Mouse (Mus musculus): ENCODE measurements around the gene Stam2.

The Stam2 gene

DNA sequence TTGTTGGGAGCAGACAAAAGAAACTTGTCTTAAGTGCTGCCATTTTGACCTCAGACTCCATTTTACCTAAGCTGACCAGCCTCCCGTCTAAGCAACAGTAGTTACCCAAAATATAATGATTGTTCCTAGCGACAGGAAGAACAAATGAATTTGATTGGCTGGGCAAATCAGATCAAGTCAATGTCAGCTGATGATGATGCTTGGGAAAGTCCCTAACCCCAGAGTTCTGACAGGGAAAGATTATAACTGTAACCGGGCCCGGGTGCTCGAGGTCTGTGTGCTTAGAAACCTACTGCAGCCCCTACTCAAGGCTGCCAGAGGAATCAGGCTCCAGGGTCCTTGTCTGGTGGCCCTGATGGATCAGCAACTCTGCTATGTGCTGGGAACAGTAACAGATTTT, 10.1 kb downstream of the Stam2 start:
- no peak for ATAC-seq (ENCODE audit: insufficient number of reproducible peaks, low FRiP score, low TSS enrichment)

DNA sequence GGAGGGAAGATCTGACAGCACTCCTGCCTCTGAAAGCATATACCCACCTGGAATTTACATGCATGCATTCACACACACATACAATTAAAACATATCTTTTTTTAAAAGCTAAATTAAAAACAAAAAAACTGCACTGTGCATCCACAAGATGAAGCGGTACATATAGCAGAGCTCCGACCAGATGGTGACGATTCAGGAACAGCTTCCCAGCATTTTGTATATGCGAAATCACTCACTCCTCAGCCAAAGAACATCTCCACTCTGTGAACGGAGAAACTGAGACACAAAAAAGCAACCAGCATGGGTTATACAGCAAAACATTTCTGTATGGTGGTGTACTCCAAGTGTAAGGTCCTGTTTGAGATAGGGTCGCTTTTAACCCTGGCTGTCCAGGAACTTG, 11.2 kb downstream of the Stam2 start:
- ATAC-seq (ENCODE audit: insufficient number of reproducible peaks, low FRiP score, low TSS enrichment): no peak

DNA sequence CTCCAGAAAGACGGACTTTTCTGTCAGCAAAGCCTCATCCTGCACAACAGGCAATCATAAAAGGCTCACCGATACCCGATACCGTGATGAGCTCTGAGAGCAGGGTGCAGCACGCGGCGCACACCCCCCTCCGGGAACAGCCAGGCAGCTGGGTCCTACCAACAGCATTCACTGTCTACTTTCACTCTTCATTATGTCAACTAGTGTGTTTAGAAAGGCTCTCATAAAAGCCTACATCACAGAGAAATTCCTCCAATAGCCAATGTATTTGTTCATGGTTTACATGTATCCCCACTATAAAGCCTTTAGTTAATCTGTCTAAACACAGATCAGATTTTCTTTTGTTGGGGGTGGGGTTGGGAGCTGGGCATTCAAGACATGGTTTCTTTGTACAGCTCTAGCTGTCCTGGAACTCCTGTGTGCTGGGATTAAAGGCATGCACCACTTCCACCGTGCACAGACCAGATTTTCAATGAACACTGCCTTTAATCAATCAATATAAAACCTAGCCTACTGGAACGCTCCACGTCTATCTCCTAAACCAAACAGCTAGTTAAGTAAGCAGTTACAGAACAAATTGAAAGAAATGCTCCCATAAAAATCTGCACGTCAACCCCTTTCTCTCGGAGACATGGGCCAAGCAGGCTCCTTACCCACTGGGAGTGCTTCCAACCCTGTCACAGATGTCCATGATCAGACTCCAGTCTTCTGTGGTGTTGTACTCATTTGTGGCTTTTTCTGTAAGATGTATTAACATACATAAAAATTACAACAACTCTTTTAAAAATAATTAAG, 21.7 kb downstream of the Stam2 start:
- ATAC-seq (ENCODE audit: insufficient number of reproducible peaks, low FRiP score, low TSS enrichment): no peak

DNA sequence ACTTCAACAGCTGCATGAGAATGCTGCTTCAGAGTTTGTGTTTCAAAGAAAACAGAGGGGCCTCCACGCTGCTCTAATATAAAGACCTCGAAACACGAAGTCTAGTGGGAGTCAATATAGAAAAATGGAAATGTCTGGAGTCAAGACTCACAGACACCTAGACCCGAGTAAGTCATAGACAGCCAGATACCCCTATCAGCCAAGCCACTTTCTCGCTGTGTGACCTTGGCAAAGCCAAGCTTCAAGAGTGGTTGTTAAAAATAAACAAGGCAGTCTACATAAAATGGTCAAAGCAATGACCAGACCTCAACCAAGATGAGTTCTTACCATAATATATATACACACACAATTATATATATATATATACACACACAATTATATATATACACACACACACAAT, 25.0 kb downstream of the Stam2 start:
- ATAC-seq (ENCODE audit: insufficient number of reproducible peaks, low FRiP score, low TSS enrichment): no peak

DNA sequence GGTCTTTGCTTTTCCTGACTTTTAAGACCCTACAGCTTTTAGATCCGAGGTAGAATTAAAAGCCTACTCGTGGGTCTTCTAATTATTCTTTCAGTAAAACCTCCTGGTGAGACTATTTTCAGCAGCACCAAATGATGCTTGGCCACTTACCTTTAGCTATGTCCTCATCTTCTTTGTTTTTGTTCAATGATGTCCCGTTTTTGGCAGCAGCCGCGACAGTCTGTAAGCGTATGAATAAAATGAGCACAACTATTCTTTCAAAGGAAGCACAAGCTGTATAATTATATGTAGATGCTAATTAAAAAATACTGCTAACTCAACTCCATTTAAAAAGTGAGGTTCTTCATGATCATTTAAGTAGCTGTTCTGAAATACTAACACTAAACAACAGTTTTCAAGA, 26.5 kb downstream of the Stam2 start:
- ATAC-seq (ENCODE audit: insufficient number of reproducible peaks, low FRiP score, low TSS enrichment): no peak

DNA sequence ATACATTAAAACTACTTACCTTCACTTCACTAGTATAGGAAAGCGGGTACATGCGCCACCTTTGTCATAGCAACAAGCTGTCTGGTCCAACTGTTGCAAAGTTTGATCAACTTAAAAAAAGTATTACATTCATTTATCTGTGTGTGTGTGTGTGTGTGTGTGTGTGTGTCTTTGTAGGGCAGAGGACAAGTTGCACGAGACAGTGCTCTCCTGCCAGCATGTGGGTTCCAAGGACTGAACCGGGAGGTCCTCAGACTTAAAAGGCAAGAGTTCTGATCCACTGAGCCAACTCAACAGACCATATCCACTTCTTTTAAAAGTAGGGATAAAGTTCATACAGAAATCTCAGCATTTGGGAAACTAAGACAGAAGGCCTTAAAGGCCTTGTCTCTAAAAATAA, 28.0 kb downstream of the Stam2 start:
- no peak for ATAC-seq (ENCODE audit: insufficient number of reproducible peaks, low FRiP score, low TSS enrichment)

DNA sequence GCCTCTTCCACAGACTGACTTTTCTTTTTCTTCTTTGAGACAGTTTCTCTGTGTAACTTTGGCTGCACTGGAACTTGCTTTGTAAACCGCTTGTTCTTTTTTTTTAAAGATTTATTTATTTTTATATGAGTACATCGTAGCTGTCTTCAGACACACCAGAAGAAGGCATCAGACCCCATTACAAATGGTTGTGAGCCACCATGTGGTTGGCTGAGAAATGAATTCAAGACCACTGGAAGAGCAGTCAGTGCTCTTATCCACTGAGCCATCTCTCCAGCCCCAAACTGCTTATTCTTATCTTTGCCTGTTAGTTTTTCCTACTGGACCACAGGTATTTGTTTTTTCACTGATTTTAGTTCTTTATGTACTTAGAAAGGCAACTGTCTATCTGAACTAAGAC, 31.3 kb downstream of the Stam2 start:
- ATAC-seq (ENCODE audit: insufficient number of reproducible peaks, low FRiP score, low TSS enrichment): no peak

DNA sequence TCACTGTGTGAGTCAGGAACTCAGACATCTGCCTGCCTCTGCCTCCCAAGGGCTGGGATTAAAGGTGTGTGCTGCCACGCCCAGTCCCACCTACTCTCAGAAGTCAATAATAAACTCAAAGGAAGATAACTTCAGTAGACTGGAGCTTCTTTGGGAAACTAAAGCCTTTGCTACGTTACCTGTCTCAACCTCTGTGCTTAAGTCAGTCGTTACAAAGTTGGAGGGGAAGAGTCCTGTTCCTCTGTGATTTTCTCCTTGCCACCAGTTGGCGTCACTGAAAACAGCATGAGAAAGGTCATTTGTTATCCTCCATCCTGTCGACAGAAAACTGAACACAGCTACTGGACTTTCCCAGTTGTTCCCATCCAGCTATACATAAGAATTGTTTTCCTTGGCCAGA, 32.7 kb downstream of the Stam2 start:
- no peak for ATAC-seq (ENCODE audit: insufficient number of reproducible peaks, low FRiP score, low TSS enrichment)

DNA sequence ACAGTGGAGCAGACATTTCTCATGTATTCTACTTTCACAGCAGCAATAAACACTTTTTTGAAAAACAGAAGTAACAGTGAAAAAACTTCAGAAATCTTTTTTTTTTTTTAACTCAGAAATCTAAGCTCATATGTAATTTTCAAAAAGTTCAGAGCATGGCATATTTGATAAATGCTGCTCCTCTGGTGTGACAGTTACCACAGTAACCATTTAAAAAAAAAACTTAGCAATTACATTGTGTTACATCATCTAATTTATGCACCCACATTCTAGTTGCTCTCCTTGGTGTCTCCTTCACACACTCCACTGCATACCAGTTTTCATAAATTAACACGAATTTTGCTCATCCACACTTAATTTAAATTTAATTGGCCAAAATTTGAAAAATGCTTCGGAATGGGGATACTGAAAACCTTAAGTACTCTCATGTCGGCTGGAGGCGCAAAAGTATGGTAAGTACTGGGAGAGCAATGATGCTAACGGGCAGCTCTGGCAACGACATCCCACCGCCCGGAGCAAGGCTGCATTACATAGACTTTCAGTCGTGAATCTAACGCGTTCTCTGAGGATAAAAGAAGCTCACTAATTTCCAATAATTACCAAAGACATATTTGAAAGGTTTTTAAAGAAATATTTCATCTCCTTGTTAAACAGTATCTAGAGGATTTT, 40.6 kb downstream of the Stam2 start:
- ATAC-seq (ENCODE audit: insufficient number of reproducible peaks, low FRiP score, low TSS enrichment): no peak

DNA sequence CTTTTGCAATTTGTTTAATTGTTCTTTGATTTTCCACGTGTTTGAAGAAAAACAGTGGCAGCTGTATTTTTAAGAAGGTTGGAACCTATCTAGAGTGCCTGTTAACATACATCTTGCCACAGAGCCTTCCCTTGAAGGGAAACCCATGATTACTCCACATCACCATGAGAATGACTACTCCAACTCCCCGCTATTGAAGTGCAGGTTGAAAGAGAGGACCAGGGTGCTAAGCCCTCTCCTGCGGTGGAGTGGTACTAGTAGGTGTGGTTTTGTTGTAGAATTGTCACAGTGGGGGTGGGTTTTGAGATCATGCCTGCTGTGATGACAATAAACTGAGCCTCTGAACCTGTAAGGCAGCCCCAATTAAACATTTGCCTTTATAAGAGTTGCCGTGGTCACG, 41.7 kb downstream of the Stam2 start:
- ATAC-seq (ENCODE audit: insufficient number of reproducible peaks, low FRiP score, low TSS enrichment): no peak

DNA sequence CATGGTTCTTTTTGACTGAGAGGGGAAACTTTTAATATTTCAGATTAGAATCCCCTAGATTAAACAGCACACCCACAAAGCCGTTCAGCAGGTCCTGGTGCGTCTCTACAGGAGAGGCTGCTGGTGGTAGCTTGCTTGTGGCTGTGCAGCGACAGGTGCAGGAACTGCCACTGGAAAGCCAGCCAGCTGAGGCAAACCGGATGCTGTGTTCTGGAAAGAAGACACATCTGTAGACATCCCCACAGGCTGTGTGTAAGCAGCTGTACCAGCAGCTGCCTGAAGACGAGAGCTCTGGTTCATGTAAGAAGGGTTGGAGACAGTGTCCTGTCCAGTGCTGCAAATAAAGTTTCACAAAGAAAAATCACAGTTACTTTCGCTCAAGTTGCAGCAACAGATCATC, 47.5 kb downstream of the Stam2 start:
- no peak for ATAC-seq (ENCODE audit: insufficient number of reproducible peaks, low FRiP score, low TSS enrichment)

DNA sequence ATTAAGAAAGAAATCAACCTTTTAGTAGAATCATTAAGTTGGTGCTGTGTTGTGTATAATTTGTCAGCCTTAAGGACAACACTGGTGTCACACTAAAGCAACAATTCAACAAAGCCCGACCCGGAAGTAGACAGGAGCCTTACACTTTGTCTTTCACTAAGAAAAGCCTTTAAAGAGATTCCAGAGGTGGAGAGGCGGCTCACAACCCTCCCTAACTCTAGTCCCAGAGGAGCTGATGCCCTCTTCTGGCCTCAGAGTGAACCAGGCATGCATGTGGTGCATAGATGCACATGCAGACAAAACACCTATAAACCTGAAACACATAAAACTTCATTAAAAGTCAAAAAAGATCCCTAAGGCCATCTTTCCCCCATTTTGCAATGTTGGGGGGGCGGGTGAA, 50.3 kb downstream of the Stam2 start:
- no peak for ATAC-seq (ENCODE audit: insufficient number of reproducible peaks, low FRiP score, low TSS enrichment)

DNA sequence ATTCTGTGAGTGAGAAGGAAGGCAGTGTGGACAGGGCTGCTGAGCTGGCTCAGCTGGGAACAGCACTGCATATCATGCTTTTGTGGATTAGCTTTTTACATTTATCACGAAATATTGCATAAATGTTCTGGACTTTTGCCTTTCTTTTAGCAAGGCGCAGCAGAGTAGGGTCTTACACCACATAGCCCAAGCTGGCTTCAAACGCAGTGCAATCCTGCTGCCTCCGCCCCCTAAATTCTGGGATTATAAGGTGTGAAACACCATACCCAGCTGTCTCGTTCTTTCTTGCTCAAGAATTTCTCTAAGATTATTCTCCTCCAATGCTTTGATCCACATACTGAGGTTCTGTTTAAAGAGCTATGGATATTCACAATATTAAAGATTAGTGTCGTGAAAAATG, 55.5 kb downstream of the Stam2 start:
- ATAC-seq (ENCODE audit: insufficient number of reproducible peaks, low FRiP score, low TSS enrichment): no peak

DNA sequence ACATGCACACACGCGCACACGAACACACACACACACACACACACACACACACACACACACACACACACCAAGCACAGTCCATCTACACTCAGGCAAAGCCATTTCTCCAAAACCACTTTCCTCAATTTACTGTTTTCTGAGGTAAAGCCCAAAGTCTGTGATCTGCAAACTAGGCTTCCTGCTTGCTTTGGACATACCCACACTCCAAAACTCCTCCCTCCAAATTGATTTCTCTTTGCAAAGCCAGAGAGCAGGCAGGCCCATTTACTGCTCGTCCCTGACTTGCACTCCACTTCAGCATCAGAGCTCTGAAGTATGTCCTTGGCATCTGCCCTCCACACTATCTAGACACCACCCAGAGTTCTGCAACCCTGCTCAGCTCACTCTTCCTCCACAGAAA, 64.5 kb downstream of the Stam2 start:
- no peak for ATAC-seq (ENCODE audit: insufficient number of reproducible peaks, low FRiP score, low TSS enrichment)

DNA sequence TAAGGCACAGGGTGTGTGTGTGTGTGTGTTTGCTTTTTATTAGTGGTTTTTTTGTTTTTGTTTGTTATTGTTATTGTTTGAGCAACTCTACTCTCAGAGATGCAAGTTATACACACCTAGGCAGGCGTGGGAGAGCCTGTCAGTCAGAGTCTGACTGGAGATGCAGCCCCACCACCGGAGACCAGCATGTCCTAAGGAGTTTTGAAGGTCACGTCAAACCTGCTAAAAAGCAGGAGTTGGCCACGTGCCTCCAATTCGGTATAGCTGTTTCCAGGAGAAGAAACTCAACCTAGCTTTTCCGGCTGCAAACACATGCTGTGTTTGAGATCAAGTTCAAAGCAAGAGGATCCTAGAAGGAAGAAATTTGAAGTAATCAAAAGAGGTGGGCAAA, 65.2 kb downstream of the Stam2 start:
- peak; percentile 13; the same call in 1 of the 2 replicates for ATAC-seq (ENCODE audit: insufficient number of reproducible peaks, low FRiP score, low TSS enrichment)

DNA sequence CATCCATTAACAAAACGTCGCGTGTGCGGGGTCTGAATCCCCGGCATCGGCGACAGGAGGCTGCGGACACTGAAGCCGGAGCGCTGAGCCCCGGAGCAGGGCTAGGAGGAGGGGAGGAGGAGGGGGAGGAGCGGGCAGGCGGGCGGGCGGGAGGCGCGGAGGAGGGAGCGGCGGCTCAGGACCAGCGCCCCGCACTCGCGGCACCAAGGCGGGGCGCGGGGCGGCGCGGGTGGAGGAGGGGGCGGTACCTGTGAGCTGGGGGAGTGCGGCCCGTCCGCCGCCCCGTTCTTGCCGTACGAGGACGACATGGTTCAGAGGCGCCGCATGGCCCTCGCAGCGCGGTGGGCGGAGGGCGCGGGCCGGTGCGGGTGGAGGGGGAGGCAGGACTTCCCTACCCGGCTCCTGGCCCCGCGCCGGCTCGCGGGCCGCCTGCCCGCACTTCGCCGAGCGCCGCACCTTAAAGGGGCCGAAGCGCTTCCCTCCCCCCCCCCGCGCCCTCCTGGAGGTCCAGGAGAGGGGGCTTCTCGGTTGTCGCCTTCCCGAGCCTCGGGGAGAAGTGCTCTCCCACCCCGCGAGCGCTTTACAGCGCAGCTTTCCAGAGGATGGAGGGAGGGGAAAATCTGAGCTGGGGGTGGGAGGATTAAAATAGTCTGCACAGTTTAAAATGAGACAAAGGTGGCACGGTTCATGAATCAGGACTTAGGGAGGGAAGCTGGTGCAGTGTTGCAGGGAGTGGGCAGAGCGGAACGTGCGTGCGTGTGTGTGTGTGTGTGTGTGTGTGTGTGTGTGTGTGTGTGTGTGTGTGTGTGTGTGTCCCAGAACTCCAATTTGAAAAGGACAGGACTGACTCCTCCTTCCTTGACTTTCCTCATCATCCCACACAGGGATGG, 65.8 kb downstream of the Stam2 start, which contains the start of gene Cacnb4:
TSS of gene Cacnb4 (minus strand) at position 809 of the 890 bp plus-strand sequence.
- ATAC-seq (ENCODE audit: insufficient number of reproducible peaks, low FRiP score, low TSS enrichment): peak; percentile 76

DNA sequence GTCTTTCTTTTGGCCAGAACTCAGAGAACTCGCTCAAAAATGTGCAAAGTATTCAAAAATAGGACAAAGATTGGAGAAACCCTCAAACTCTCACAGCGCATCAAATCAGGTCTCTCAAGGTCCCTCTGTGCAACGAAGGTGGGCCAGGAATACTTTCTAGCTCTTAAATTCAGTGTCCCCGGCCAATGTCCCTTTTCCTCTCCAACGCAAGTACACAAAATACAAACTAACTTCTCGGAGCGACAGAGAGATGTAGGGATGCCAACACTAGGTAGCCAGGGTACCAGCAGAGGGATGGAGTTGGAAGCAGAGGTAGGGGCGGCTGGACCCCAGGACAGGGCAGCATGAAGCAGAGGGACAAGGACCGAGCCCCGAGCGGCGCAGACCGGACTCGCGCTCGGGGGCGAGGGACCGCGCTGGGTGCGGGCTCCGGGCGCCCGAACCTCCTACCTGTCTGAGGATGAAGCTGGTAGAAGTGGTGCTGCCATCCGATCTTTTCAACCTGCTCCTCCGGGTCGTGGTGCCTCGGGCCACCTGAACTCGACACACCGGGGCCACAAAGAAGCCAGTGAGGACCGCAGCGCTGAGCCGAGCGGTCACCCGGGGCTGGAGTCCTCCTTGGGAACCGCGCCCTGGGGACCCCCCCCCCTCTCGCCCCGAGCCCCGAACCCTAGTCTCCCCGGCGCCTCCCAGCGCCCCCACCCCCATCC, 66.6 kb downstream of the Stam2 start:
- peak; percentile 26 for ATAC-seq (ENCODE audit: insufficient number of reproducible peaks, low FRiP score, low TSS enrichment)

DNA sequence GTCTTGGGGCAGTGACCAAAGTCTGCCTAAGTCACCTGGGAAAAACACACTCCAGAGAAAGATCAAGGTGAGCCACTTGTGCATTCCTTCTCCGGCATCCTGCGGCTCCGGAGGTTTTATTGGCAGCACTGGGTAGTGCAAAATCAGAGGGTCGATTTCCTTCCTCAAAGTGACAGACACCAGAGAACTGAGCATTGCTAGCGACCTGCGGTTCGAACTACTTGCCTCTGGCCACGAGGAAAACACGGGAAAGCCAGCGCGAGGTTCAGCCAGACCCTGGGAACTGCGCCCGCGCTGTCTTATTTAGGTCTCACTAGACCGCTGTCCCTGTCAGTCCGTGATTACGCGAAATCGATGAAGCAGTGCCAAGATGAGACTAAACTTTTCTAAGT, 67.2 kb downstream of the Stam2 start:
- no peak for ATAC-seq (ENCODE audit: insufficient number of reproducible peaks, low FRiP score, low TSS enrichment)

DNA sequence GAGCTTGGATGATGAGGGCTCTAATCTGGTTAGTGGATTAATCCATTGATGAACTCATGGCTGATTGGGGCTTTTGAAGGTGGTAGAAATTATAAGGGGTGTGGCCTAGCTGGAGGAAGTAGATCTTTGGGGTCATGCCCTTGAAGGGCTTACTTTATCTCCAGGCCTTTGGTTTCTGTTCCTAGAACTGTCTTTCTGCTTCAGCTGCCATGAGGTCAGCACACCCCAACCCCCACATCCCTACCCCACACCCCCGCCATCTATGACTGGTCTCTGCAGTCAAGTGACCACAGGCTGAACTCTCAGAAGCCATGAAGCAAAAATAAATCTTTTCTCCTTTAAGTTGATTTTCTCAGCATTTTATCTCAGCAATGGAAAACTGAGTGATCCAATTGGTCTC, 68.9 kb downstream of the Stam2 start:
- no peak for ATAC-seq (ENCODE audit: insufficient number of reproducible peaks, low FRiP score, low TSS enrichment)

DNA sequence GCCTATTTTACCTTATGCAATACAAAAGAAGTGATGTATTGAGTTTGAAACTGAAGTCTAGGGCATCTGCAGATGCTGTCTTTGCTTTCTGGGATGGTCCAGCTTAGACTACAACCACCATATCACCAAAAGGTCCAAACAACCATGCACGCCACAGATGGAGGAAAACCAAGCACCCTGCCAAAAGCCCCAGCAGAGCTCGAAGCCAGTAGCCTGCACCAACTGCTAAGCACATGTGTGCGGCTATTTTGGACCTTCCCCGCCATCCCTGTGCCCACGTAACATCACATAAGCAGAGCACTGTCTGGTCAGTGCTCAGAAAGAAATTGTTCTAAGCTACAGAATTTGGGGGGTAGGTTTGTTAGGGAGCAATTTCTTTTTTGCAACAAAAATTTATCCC, 71.3 kb downstream of the Stam2 start:
- ATAC-seq (ENCODE audit: insufficient number of reproducible peaks, low FRiP score, low TSS enrichment): 0 out of 2 replicates have a peak, but pooled peaks have one; percentile 42

Data from cerebellum, adult (tissue).